Mouse (Mus musculus): ENCODE results near the gene Neu1. TPM values are rescaled to one million over a fixed set of nuclear protein-coding genes. Genes with fewer than 3 reads are reported as not detected.
"Not testable (repeated sequence)": the region's sequence is repeated elsewhere in the genome, so short reads cannot be mapped to it uniquely, and the experiment has no call there.

Neu1 gene
- total and polyA plus RNA-seq, 3 experiments = 31.2 to 32.0 (median 31.9) TPM

GRCm38 (mm10) chr17:34899890-34900243, 31.2 kb upstream of the Neu1 start:
- no peaks in the 10 kb centered on the region for H3K27me3 ChIP-seq (replicated peaks)
- dilution Hi-C loops (cut with MboI; ENCODE audit: extremely low pct_ligation_motif_present, extremely low pct_unique_long_range_greater_than_20kb, low sequenced_read_pairs) (no loop called here), in situ Hi-C loops (cut with MboI; ENCODE audit: low pct_ligation_motif_present, low pct_unique_long_range_greater_than_20kb, low sequenced_read_pairs) (no loop called here)
- H3K9me3 ChIP-seq (replicated peaks; ENCODE audit: low read length) = peaks cover 5% of the 10 kb centered on the region
- H3K36me3 ChIP-seq (replicated peaks in 1 of 2; ENCODE audit: control insufficient read depth in 1 of 2, insufficient read depth in 1 of 2, low read length in 1 of 2) = peaks cover 24 to 49% of the 10 kb centered on the region in 2 experiments
- H3K9ac ChIP-seq (ENCODE audit: insufficient read depth, low read depth) = peak overlapping the region; percentile 94
- TF ChIP-seq ELF1 (IDR thresholded peaks at IDR 0.05; ENCODE audit: low read depth, low read length) (peak; percentile 90), MAZ (IDR thresholded peaks at IDR 0.05; ENCODE audit: low read depth, low read length) (0 out of 2 replicates have a peak, but pooled peaks have one; percentile 22), POLR2AphosphoS2 (IDR thresholded peaks at IDR 0.05; ENCODE audit: low read depth, low read length) (no peak), HCFC1 (IDR thresholded peaks at IDR 0.05; ENCODE audit: low read depth, low read length) (peak; percentile 47), NELFE (IDR thresholded peaks at IDR 0.05; ENCODE audit: low read depth, low read length) (no peak), TCF12 (IDR thresholded peaks at IDR 0.05; ENCODE audit: low read depth, low read length) (no peak), RAD21 (IDR thresholded peaks at IDR 0.05; ENCODE audit: low read depth, low read length) (no peak), GABPA (IDR thresholded peaks at IDR 0.05; ENCODE audit: insufficient replicate concordance, low read depth, low read length) (no peak), UBTF (IDR thresholded peaks at IDR 0.05; ENCODE audit: low read depth, low read length) (no peak), CTCF (conservative IDR thresholded peaks at IDR 0.05 in 1 of 2, IDR thresholded peaks at IDR 0.05 in 1 of 2; ENCODE audit: low read depth in 2 of 2, low read length in 2 of 2) (no peak), ZMIZ1 (IDR thresholded peaks at IDR 0.05; ENCODE audit: low read depth, low read length) (0 out of 2 replicates have a peak, but pooled peaks have one; percentile 5), ETS1 (conservative IDR thresholded peaks at IDR 0.05; ENCODE audit: low read depth, low read length) (no peak; the same call in 1 of the 2 replicates), CHD1 (IDR thresholded peaks at IDR 0.05; ENCODE audit: low read depth, low read length) (no peak), TBP (conservative IDR thresholded peaks at IDR 0.05; ENCODE audit: low read depth, low read length) (0 out of 2 replicates have a peak, but pooled peaks have one; percentile 26), CHD2 (IDR thresholded peaks at IDR 0.05; ENCODE audit: low read length) (no peak), IRF4 (IDR thresholded peaks at IDR 0.05; ENCODE audit: low read depth, low read length) (no peak), POLR2A (IDR thresholded peaks at IDR 0.05; ENCODE audit: low read depth, low read length) (no peak; the same call in 1 of the 2 replicates), MEF2A (IDR thresholded peaks at IDR 0.05; ENCODE audit: borderline replicate concordance, low read depth, low read length) (no peak), EP300 (IDR thresholded peaks at IDR 0.05; ENCODE audit: low read length) (no peak), JUN (IDR thresholded peaks at IDR 0.05; ENCODE audit: insufficient read depth, low read depth, low read length) (no peak), USF2 (conservative IDR thresholded peaks at IDR 0.05; ENCODE audit: low read depth, low read length) (no peak), MYC (IDR thresholded peaks at IDR 0.05; ENCODE audit: low read depth, low read length) (peak; percentile 46; the same call in 1 of the 2 replicates), MXI1 (IDR thresholded peaks at IDR 0.05; ENCODE audit: low read depth, low read length) (no peak), SIN3A (IDR thresholded peaks at IDR 0.05; ENCODE audit: low read length) (peak; percentile 71; the same call in 1 of the 2 replicates), ZNF384 (IDR thresholded peaks at IDR 0.05; ENCODE audit: low read depth, low read length) (peak; percentile 96)
- H3K27ac ChIP-seq (ENCODE audit: insufficient read depth, low read depth) = peak overlapping the region; percentile 89
- H3K4me2 ChIP-seq (ENCODE audit: insufficient read depth, low read depth, poor library complexity, severe bottlenecking) = peak overlapping the region; percentile 63
- peak overlapping the region; percentile 91 to 93 (median 92) for H3K4me3 ChIP-seq (replicated peaks in 1 of 3; ENCODE audit: low read depth in 2 of 3, low read length in 2 of 3, poor library complexity in 1 of 3)
- peaks cover 7 to 25% of the 10 kb centered on the region in 2 experiments for H3K4me1 ChIP-seq (ENCODE audit: control insufficient read depth in 1 of 2, insufficient read depth in 2 of 2)
- peaks cover 17% of the 10 kb centered on the region for H3K79me2 ChIP-seq (replicated peaks; ENCODE audit: control insufficient read depth, extremely low read depth, insufficient read depth, poor library complexity, severe bottlenecking)
- DNase-seq (ENCODE audit: extremely low read depth) = peak; percentile 64

DNA sequence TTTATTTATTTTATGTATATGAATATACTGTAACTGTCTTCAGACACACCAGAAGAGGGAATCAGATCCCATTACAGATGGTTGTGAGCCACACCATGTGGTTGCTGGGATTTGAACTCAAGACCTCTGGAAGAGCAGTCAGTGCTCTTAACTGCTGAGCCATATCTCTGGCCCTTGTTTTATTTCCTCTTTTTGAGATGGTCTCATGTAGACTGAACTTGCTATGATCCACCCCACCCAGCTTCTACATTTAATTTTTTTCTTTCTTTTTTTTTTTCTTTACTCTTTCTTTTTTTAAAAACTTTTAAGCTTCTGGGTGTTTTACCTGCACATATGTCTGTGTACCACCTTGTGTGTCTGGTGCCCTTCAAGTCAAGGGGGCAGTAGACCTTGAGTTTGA, 30.2 kb upstream of the Neu1 start:
- H3K79me2 ChIP-seq (replicated peaks; ENCODE audit: control insufficient read depth, extremely low read depth, insufficient read depth, poor library complexity, severe bottlenecking) = peaks cover 17% of the 10 kb centered on the region
- peaks cover 30 to 51% of the 10 kb centered on the region in 2 experiments for H3K36me3 ChIP-seq (replicated peaks in 1 of 2; ENCODE audit: control insufficient read depth in 1 of 2, insufficient read depth in 1 of 2, low read length in 1 of 2)
- in situ Hi-C loops (cut with MboI; ENCODE audit: low pct_ligation_motif_present, low pct_unique_long_range_greater_than_20kb, low sequenced_read_pairs); H3K9me3 ChIP-seq (replicated peaks; ENCODE audit: low read length); H3K27ac ChIP-seq (ENCODE audit: insufficient read depth, low read depth); DNase-seq (ENCODE audit: extremely low read depth); H3K9ac ChIP-seq (ENCODE audit: insufficient read depth, low read depth); H3K4me3 ChIP-seq (replicated peaks in 1 of 3; ENCODE audit: low read depth in 2 of 3, low read length in 2 of 3, poor library complexity in 1 of 3); dilution Hi-C loops (cut with MboI; ENCODE audit: extremely low pct_ligation_motif_present, extremely low pct_unique_long_range_greater_than_20kb, low sequenced_read_pairs); H3K27me3 ChIP-seq (replicated peaks): not testable (repeated sequence)
- peaks cover 0 to 15% of the 10 kb centered on the region in 2 experiments; a peak in 2 of 4 replicates for H3K4me1 ChIP-seq (ENCODE audit: control insufficient read depth in 1 of 2, insufficient read depth in 2 of 2)
- peak overlapping the region; percentile 63; the same call in 1 of the 2 replicates for H3K4me2 ChIP-seq (ENCODE audit: insufficient read depth, low read depth, poor library complexity, severe bottlenecking)

All from CH12.LX (cell line).